ENCODE assay signal across 19 mouse cellular contexts in genomic region chr11:100887764-100888163, GRCm38 (mm10). TPM values are rescaled to one million over a fixed set of nuclear protein-coding genes. Genes with fewer than 3 reads are reported as not detected.
DNase-seq lines count a peak whose midpoint lies in the region; ATAC-seq lines count a peak whose summit lies in the region.
"Had no signal": no experiment of that assay in that cellular context is flagged by ENCODE, and none has a peak within 500 bp of the region (broad histone marks: within the 10 kb centered on the region; RNA-seq: fewer than 3 reads in every experiment).

No protein-coding gene starts in this region.

- peaks cover 85% of the 10 kb centered on the region for H3K4me1 ChIP-seq in liver, embryonic 12.5 days
- H3K4me1 ChIP-seq in kidney, embryonic 15.5 days: no peaks in the 10 kb centered on the region
- H3K4me1 ChIP-seq: hindbrain, embryonic 15.5 days; limb, embryonic 13.5 days had no signal

- H3K27me3 ChIP-seq in liver, embryonic 12.5 days (replicated peaks): no peaks in the 10 kb centered on the region
- H3K27me3 ChIP-seq in kidney, embryonic 15.5 days: no peaks in the 10 kb centered on the region
- H3K27me3 ChIP-seq: hindbrain, embryonic 15.5 days; limb, embryonic 13.5 days; midbrain, embryonic 13.5 days had no signal

- H3K36me3 ChIP-seq in liver, embryonic 12.5 days: peaks cover 73% of the 10 kb centered on the region
- peaks cover 46% of the 10 kb centered on the region for H3K36me3 ChIP-seq in kidney, embryonic 15.5 days
- H3K36me3 ChIP-seq: embryonic facial prominence, embryonic 10.5 days had no signal

- H3K4me2 ChIP-seq in liver, embryonic 12.5 days: no peak overlapping the region
- H3K4me2 ChIP-seq in kidney, embryonic 15.5 days: no peak overlapping the region
- H3K4me2 ChIP-seq: hindbrain, embryonic 15.5 days; limb, embryonic 13.5 days; lung, embryonic 14.5 days; midbrain, embryonic 13.5 days had no signal

- DNase-seq in adrenal gland, adult (ENCODE audit: inconsistent age in 2 of 2, low spot score in 1 of 2): peak; percentile 55 to 86
- no peak for DNase-seq in adrenal gland, postnatal 25 days
- DNase-seq in ovary, adult 18-20 months (ENCODE audit: low spot score): peak; percentile 47
- no peak for DNase-seq in ovary, postnatal 10 days (ENCODE audit: low spot score)
- no peak for DNase-seq in MN1 (ENCODE audit: low spot score)
- DNase-seq: cerebellum, adult 11 months; cerebellum, postnatal 10 days; forebrain, postnatal 0 days; gastrocnemius, postnatal 25 days; kidney, adult 9 months; kidney, postnatal 25 days; lung, embryonic 14.5 days; right cerebral cortex, postnatal 14 days had no signal

- H3K27ac ChIP-seq in liver, embryonic 12.5 days: peak overlapping the region; percentile 90
- no peak overlapping the region for H3K27ac ChIP-seq in kidney, embryonic 15.5 days
- H3K27ac ChIP-seq: embryonic facial prominence, embryonic 10.5 days; hindbrain, embryonic 15.5 days; limb, embryonic 13.5 days; midbrain, embryonic 13.5 days had no signal

- no peak overlapping the region for H3K4me3 ChIP-seq in liver, embryonic 12.5 days
- no peak overlapping the region for H3K4me3 ChIP-seq in kidney, embryonic 15.5 days (replicated peaks)
- H3K4me3 ChIP-seq: embryonic facial prominence, embryonic 10.5 days; hindbrain, embryonic 15.5 days; limb, embryonic 13.5 days; midbrain, embryonic 13.5 days had no signal

- H3K9me3 ChIP-seq in liver, embryonic 12.5 days (replicated peaks): no peaks in the 10 kb centered on the region
- no peaks in the 10 kb centered on the region for H3K9me3 ChIP-seq in kidney, embryonic 15.5 days (replicated peaks)
- H3K9me3 ChIP-seq: embryonic facial prominence, embryonic 10.5 days; hindbrain, embryonic 15.5 days; limb, embryonic 13.5 days; midbrain, embryonic 13.5 days had no signal

- no peak overlapping the region for H3K9ac ChIP-seq in liver, embryonic 12.5 days
- no peak overlapping the region for H3K9ac ChIP-seq in kidney, embryonic 15.5 days
- H3K9ac ChIP-seq: forebrain, postnatal 0 days; hindbrain, embryonic 15.5 days; limb, embryonic 13.5 days; lung, embryonic 14.5 days; midbrain, embryonic 13.5 days had no signal

- WGBS in liver, embryonic 12.5 days (ENCODE audit: insufficient replicate concordance): 64% methylated on average over 3 of the region's 3 CpGs
- 81% methylated on average over 3 of the region's 3 CpGs for WGBS in kidney, embryonic 15.5 days

- ATAC-seq in liver, embryonic 12.5 days: no peak
- ATAC-seq in kidney, embryonic 15.5 days (replicated peaks; ENCODE audit: low FRiP score): no peak
- ATAC-seq: forebrain, postnatal 0 days; midbrain, embryonic 13.5 days had no signal

RNA-seq across cellular contexts. Expression of gene Stat5a, which starts 28.6 kb away (rescaled TPM):
- 43.8 and 54.5 TPM in 2 replicates for total RNA-seq in adrenal gland, postnatal 25 days (2021)
- polyA plus RNA-seq in liver, embryonic 12.5 days (2016; fragmentation: Nextera tagmentation; extraction: Ambion mirVana): 16.0 and 17.7 TPM in 2 replicates
- 3.1 and 3.7 TPM in 2 replicates for polyA plus RNA-seq in kidney, embryonic 15.5 days (2015; fragmentation: Nextera tagmentation; extraction: Ambion mirVana)

RNA-seq across cellular contexts. Expression of gene Stat5b, which starts 37.2 kb away (rescaled TPM):
- total RNA-seq in adrenal gland, postnatal 25 days (2021): 89.0 and 123 TPM in 2 replicates
- polyA plus RNA-seq in liver, embryonic 12.5 days (2016; fragmentation: Nextera tagmentation; extraction: Ambion mirVana): 31.6 and 33.7 TPM in 2 replicates
- 19.6 and 19.9 TPM in 2 replicates for polyA plus RNA-seq in kidney, embryonic 15.5 days (2015; fragmentation: Nextera tagmentation; extraction: Ambion mirVana)

RNA-seq across cellular contexts. Expression of gene Stat3, which starts 51.6 kb away (rescaled TPM):
- total RNA-seq in adrenal gland, postnatal 25 days (2021): 81.5 and 88.6 TPM in 2 replicates
- 37.3 and 40.1 TPM in 2 replicates for polyA plus RNA-seq in liver, embryonic 12.5 days (2016; fragmentation: Nextera tagmentation; extraction: Ambion mirVana)
- polyA plus RNA-seq in kidney, embryonic 15.5 days (2015; fragmentation: Nextera tagmentation; extraction: Ambion mirVana): 44.8 and 45.1 TPM in 2 replicates

Comparison
In these comparisons a context has a peak if more than half of its experiments do, and no peak if none do; other contexts are left out.
1. DNase-seq: peak in adrenal gland, adult (2 of 2) and ovary, adult 18-20 months (single experiment); none in adrenal gland, postnatal 25 days (single experiment), ovary, postnatal 10 days (single experiment) and MN1 (single experiment).